Mouse (Mus musculus) kidney, embryonic 14.5 days (tissue): ENCODE measurements around the gene Elmo3. TPM values are rescaled to one million over a fixed set of nuclear protein-coding genes. Genes with fewer than 3 reads are reported as not detected.
A peak's percentile ranks its signal among the peaks of the same experiment; 100 is the strongest.

Experiments used
- ATAC-seq: fragments of 200-750 bp; cut with Nextera tagmentation; 2 replicates; pipeline ENCODE4 v1.8.0; 2017; ENCODE audit warnings: moderate number of reproducible peaks, mild to moderate bottlenecking, moderate TSS enrichment, moderate library complexity; ENCODE audit not compliant: low FRiP score, low TSS enrichment
- H3K27ac ChIP-seq: fragments of 300-500 bp; sonication (generic); 2 replicates; pipeline ENCODE4 v1.5.1; 2014; ENCODE audit warnings: low read depth, mild to moderate bottlenecking, low read length, moderate library complexity, mixed read lengths
- H3K27me3 ChIP-seq: fragments of 300-500 bp; sonication (generic); 2 replicates; pipeline ENCODE4 v1.6.1; 2014; ENCODE audit warnings: mild to moderate bottlenecking, low read length; ENCODE audit not compliant: control insufficient read depth, insufficient read depth
- H3K36me3 ChIP-seq: fragments of 300-500 bp; sonication (generic); 2 replicates; pipeline ENCODE4 v1.6.1; 2014; ENCODE audit warnings: low read length, mixed read lengths; ENCODE audit not compliant: control insufficient read depth, insufficient read depth
- H3K4me1 ChIP-seq: fragments of 300-500 bp; sonication (generic); 2 replicates; pipeline ENCODE4 v1.6.1; 2014; ENCODE audit warnings: low read length, mixed read lengths; ENCODE audit not compliant: control insufficient read depth, insufficient read depth
- H3K4me2 ChIP-seq: fragments of 300-500 bp; sonication (generic); replicated peaks from 2 replicates; pipeline ENCODE4 v1.6.1; 2014; ENCODE audit warnings: low read depth, mild to moderate bottlenecking, low read length
- H3K4me3 ChIP-seq: fragments of 300-500 bp; sonication (generic); 2 replicates; pipeline ENCODE4 v1.5.1; 2014; ENCODE audit warnings: mild to moderate bottlenecking, low read length
- H3K9ac ChIP-seq: fragments of 300-500 bp; sonication (generic); 2 replicates; pipeline ENCODE4 v1.6.1; 2014; ENCODE audit warnings: low read depth, mild to moderate bottlenecking, low read length, moderate library complexity
- H3K9me3 ChIP-seq: fragments of 300-500 bp; sonication (generic); 2 replicates; pipeline ENCODE4 v1.6.1; 2016; ENCODE audit warnings: low read length; ENCODE audit not compliant: control insufficient read depth
- WGBS: fragments of 180-500 bp; shearing (Covaris S2); extraction: QIAGEN DNeasy Blood & Tissue Kit; methylation state at CpG from one replicate; pipeline ENCODE4 v1.1.7; 2014; 5-methylcytosine and 5-hydroxymethylcytosine counted together
- polyA plus RNA-seq: library from polyadenylated mRNA; unstranded; fragments of >200 nt; fragmentation: Nextera tagmentation; extraction: Ambion mirVana; gene quantifications from 2 replicates; pipeline ENCODE4 v1.2.1, GENCODE M21; 2014

Gene Elmo3
- polyA plus RNA-seq, 1 experiment from 2014 or later: 9.4 TPM

DNA sequence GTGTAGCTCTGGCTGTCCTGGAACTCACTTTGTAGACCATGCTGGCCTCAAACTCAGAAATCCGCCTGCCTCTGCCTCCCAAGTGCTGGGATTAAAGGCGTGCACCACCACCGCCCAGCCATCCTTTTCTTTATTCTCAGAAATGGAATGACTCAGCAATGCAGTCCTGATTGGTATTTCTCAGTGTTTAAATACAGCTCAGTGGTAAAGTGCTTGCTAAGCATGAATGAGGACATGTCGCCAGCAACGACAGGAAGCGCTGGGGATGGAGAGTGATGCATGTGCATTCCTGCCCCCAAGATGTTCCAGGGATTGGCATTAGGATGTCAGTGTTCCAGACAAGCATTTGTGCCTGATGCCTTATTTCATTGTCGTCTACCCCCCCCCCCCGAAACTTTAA lies 2.0 kb upstream of the Elmo3 start:
- Histone ChIP-seq H3K27me3 (no peaks in the 10 kb centered on the region), H3K4me3 (no peak overlapping the region), H3K9ac (no peak overlapping the region), H3K36me3 (peaks cover 67% of the 10 kb centered on the region), H3K4me2 (no peak overlapping the region), H3K4me1 (peaks cover 25% of the 10 kb centered on the region), H3K9me3 (no peaks in the 10 kb centered on the region), H3K27ac (no peak overlapping the region)
- no peak for ATAC-seq
- 87% methylated on average over 8 of the region's 8 CpGs for WGBS

DNA sequence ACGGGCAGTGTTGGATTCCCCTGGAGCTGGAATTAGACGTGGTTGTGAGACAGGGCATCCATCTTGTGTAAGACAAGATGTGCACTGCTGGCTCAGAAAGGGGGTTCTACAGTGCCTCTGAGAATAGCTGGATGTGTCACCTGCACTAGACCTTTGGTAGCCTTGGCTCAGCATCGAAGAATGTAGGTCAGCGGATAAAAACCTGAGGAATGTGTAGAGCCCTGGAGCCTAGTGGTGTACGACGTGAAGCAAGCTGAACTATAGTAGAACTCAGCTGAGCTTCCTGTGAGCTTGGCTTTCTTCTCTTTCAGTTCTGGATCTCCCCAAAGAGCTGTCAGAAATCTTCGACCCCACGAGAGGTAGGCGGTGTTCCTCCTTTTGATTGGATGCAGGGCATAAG lies 1.5 kb upstream of the Elmo3 start:
- Histone ChIP-seq H3K9me3 (no peaks in the 10 kb centered on the region), H3K9ac (no peak overlapping the region), H3K36me3 (peaks cover 68% of the 10 kb centered on the region), H3K27ac (no peak overlapping the region), H3K27me3 (no peaks in the 10 kb centered on the region), H3K4me1 (peaks cover 20% of the 10 kb centered on the region; the same call in 1 of the 2 replicates), H3K4me2 (no peak overlapping the region), H3K4me3 (no peak overlapping the region)
- ATAC-seq: no peak
- 84% methylated on average over 9 of the region's 9 CpGs for WGBS

DNA sequence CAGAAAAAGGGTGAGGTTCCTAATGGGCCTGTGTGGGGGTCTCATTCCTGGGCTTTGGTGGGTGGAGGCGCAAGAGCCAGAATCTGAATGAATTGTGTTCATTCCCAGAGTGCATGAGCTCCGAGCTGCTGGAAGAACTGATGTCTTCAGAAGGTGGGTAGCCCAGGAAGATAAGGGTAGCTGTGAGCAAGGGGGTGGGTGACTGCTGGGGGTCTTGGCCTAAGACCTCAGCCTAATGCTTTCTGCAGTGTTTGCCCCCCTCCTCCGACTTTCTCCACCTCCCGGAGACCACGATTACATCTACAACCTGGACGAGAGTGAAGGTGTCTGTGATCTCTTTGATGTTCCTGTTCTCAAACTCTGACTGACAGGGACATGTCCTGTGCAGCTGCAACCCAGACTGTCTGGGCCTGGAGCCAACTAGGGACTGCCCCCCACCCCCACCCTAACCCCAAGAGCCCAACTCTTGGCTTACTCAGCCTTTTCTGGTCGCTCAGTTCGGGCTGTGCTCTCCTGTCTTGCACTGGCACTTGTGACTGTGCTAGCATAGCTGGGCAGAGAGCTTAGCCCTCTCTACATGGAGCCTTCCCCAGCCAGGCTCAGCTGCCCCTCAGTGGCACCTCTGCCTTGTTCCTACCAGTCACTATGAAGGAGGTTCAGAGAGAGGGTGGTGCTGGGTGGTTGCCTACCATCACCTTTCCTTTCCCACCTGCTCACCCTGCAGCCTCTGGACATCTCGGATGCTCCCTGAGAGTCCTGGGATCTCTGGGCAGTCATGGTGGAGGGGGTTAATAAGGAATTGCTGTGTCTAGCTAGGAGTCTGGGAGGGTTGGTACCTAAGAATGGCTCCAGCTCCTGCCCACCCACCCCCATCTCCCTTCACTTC lies 833 bp upstream of the Elmo3 start:
- no peak overlapping the region for H3K4me3 ChIP-seq
- H3K27ac ChIP-seq: peak overlapping the region; percentile 55
- H3K9me3 ChIP-seq: no peaks in the 10 kb centered on the region
- ATAC-seq: peak; percentile 10
- peaks cover 18% of the 10 kb centered on the region; the same call in 1 of the 2 replicates for H3K4me1 ChIP-seq
- H3K9ac ChIP-seq: no peak overlapping the region
- no peaks in the 10 kb centered on the region for H3K27me3 ChIP-seq
- H3K36me3 ChIP-seq: peaks cover 69% of the 10 kb centered on the region
- WGBS: 75% methylated on average over 9 of the region's 9 CpGs
- no peak overlapping the region for H3K4me2 ChIP-seq

DNA sequence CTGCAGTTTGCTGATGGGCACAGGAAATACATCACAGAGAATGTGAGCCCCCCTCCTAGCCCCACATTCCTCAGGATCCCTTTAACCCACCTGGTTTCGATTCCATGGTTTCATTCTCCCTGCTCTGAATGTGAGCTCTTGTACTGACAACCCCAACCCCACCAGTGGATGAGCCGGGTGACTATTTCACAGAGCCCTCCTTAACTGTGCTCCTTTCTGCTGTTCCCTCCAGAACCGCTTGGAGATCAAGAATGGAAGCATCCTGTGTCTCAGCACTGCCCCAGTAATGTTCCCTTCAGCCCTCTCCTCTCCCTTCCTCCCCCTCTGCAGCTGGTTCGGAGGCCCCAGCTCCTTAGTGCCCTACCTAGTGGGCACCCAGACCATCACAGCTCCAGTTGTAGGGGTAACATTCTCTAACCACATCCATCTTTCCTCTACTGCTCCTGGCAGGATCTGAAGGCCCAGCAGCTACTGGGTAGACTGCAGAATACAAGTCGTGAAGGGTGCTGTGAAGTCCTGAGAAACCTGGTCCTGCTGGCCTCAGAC lies 818 bp downstream of the Elmo3 start:
- Histone ChIP-seq H3K9ac (peak overlapping the region; percentile 60; the same call in 1 of the 2 replicates), H3K4me2 (peak overlapping the region; percentile 72), H3K4me3 (peak overlapping the region; percentile 38), H3K27ac (peak overlapping the region; percentile 69; the same call in 1 of the 2 replicates), H3K27me3 (no peaks in the 10 kb centered on the region), H3K36me3 (peaks cover 54% of the 10 kb centered on the region), H3K9me3 (no peaks in the 10 kb centered on the region), H3K4me1 (peaks cover 18% of the 10 kb centered on the region; the same call in 1 of the 2 replicates)
- peak; percentile 38 for ATAC-seq
- WGBS: 47% methylated on average over 5 of the region's 5 CpGs

DNA sequence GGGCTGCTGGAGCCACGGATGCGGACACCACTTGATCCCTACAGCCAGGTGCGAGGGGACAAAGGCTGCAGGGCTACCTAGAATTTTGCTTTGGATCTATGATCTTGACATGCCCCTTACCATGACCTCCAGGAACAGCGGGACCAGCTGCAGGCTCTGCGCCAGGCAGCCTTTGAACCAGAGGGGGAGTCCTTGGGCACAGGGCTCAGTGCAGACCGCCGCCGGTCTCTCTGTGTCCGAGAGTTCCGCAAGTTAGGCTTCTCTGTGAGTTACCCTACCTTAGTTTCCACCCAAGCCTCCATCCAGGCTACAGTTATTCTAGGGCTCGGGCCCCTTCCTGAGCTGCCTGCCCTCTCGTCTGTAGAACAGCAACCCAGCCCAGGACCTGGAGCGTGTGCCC lies 2.3 kb downstream of the Elmo3 start:
- Histone ChIP-seq H3K27ac (no peak overlapping the region), H3K9me3 (no peaks in the 10 kb centered on the region), H3K27me3 (no peaks in the 10 kb centered on the region), H3K4me1 (peaks cover 18% of the 10 kb centered on the region; the same call in 1 of the 2 replicates), H3K36me3 (peaks cover 48% of the 10 kb centered on the region), H3K4me3 (no peak overlapping the region), H3K9ac (no peak overlapping the region), H3K4me2 (no peak overlapping the region)
- WGBS: 93% methylated on average over 13 of the region's 13 CpGs
- ATAC-seq: no peak

DNA sequence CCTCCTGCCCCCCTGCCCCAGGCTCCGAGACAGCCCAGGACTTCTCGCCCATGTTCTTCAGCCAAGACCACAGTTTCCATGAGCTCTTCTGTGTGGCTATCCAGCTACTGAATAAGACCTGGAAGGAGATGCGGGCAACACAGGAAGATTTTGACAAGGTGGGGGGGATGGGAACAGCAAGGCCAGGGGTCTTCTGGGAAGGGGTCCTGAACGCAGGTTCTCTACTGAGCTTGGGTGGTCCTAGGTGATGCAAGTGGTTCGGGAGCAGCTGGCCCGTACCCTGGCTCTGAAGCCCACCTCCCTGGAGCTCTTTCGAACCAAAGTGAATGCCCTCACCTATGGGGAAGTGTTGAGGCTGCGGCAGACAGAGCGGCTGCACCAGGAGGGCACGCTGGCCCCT lies 3.0 kb downstream of the Elmo3 start:
- H3K4me2 ChIP-seq: no peak overlapping the region
- no peak overlapping the region for H3K27ac ChIP-seq
- H3K9ac ChIP-seq: no peak overlapping the region
- no peaks in the 10 kb centered on the region for H3K27me3 ChIP-seq
- H3K9me3 ChIP-seq: no peaks in the 10 kb centered on the region
- no peak overlapping the region for H3K4me3 ChIP-seq
- H3K36me3 ChIP-seq: peaks cover 50% of the 10 kb centered on the region
- 94% methylated on average over 10 of the region's 10 CpGs for WGBS
- no peak for ATAC-seq
- H3K4me1 ChIP-seq: peaks cover 18% of the 10 kb centered on the region; the same call in 1 of the 2 replicates

DNA sequence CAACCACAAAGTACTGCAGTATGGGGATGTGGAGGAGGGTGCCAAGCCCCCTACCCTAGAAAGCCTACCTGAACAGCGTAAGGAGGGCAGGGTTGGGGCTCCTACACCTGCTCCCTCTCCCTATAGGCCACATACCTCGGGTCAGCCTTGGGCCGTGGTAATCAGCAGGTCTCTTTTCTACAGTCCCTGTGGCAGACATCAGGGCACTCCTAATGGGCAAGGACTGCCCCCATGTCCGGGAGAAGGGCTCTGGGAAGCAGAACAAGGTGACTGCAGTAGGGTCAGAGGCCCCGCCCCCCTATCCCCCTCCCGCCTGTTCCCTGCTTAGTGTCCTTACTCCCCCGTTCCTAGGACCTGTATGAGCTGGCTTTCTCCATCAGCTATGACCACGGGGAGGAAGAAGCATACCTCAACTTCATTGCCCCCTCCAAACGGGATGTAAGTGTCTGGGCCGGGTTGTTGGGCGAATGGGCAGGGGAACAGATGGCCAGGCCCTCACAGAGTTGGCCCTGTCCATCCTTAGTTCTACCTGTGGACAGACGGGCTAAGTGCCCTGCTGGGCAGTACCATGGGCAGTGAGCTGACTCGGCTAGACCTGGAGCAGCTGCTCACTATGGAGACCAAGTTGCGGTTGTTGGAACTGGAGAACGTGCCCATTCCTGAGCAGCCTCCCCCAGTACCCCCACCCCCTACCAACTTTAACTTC lies 3.9 kb downstream of the Elmo3 start:
- Histone ChIP-seq H3K4me3 (no peak overlapping the region), H3K9ac (no peak overlapping the region), H3K27me3 (no peaks in the 10 kb centered on the region), H3K4me1 (peaks cover 18% of the 10 kb centered on the region; the same call in 1 of the 2 replicates), H3K36me3 (peaks cover 50% of the 10 kb centered on the region), H3K9me3 (no peaks in the 10 kb centered on the region), H3K27ac (no peak overlapping the region), H3K4me2 (no peak overlapping the region)
- ATAC-seq: no peak
- 75% methylated on average over 15 of the region's 15 CpGs for WGBS

DNA sequence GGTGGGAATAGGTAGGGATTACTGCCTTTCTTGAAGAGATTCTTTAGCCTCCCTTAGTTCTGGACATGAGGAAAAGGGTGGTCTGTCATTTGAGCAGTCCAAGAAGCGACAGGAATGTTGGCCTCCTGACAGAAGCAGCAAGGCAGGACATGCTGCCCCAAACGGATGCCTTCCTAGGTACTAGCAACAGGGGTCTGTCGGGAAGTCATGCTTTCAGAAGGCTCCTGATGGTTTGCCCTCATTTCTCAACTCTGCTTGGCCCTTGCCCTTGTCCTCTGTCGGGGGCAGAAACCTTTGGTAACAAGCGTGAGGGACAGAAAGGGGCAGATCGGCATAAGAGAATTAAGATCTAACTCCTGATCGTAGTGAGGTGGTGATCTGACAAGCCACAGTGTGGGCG lies 4.7 kb downstream of the Elmo3 start:
- Histone ChIP-seq H3K4me1 (peaks cover 11% of the 10 kb centered on the region; the same call in 1 of the 2 replicates), H3K36me3 (peaks cover 52% of the 10 kb centered on the region), H3K9me3 (no peaks in the 10 kb centered on the region), H3K9ac (no peak overlapping the region), H3K27ac (no peak overlapping the region), H3K27me3 (no peaks in the 10 kb centered on the region), H3K4me3 (no peak overlapping the region), H3K4me2 (no peak overlapping the region)
- no peak for ATAC-seq
- WGBS: 89% methylated on average over 8 of the region's 8 CpGs
